Mouse (Mus musculus) c-Kit-negative CD71-positive TER-119-positive erythroid progenitor cells, embryonic 14.5 days (primary cell): ENCODE results near the gene Zfp661.
"Not testable (repeated sequence)": the region's sequence is repeated elsewhere in the genome, so short reads cannot be mapped to it uniquely, and the experiment has no call there.

ENCODE experiments used
- DNase-seq: peaks from one replicate; pipeline ENCODE4 v3.0.0-alpha.2; 2013; ENCODE audit warnings: low read depth, low spot score

Gene Zfp661

DNA sequence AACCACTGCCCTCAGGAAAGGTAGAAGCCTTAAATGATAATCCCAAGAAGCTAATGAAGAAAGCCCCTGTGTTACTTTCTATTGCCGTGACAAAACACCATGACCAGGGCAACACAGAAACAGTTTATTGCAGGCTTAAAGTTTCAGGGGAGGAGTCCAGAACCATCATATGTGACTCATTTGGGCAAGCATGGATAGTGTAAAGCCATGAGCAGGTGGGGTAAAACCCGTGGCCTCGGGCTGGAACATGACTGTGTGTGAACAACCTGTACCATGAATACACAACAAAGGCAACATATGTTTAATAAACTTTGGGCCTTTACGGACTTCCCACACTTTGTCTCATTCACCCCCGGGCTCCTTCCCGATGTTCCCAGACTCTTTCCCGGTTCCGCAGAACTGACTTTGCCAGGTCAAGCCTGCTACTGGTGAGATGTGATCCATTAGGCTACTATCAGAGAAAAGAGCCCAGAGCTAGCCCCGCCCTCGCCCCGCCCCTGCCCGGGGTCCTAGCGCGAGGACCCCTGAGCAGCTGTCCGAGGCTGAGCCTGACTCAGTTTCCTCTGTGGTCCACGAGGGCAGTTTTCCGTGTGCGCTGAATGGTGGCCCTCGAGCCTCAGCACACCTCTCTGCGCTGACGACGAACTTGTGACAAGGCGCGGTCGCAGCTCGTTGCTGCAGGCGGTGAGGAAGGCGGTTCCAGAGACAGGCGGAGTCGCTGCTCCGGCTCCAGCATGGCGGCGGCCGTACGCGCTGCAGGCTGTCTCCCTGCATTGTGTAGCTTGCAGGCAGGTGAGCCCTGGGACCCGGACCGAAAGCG is at the start of gene Zfp661, which contains the start of gene Mrps5:
Zfp661 (minus strand) TSS at position 401 of the 820 bp plus-strand sequence.
Mrps5 (plus strand) TSS at position 529 of the 820 bp plus-strand sequence.
- peak; percentile 79 for DNase-seq

GRCm38 (mm10) chr2:127635581-127635980 is 48.7 kb upstream of the Zfp661 start:
- no peak for DNase-seq

GRCm38 (mm10) chr2:127632601-127633000 is 45.7 kb upstream of the Zfp661 start:
- no peak for DNase-seq

GRCm38 (mm10) chr2:127627990-127628570 is 41.2 kb upstream of the Zfp661 start:
- DNase-seq = no peak

GRCm38 (mm10) chr2:127627354-127627753 is 40.5 kb upstream of the Zfp661 start:
- no peak for DNase-seq

GRCm38 (mm10) chr2:127625659-127626058 is 38.8 kb upstream of the Zfp661 start:
- DNase-seq = no peak

- no peak for DNase-seq
Measured at GRCm38 (mm10) chr2:127624786-127625185, 37.9 kb upstream of the Zfp661 start.

DNA sequence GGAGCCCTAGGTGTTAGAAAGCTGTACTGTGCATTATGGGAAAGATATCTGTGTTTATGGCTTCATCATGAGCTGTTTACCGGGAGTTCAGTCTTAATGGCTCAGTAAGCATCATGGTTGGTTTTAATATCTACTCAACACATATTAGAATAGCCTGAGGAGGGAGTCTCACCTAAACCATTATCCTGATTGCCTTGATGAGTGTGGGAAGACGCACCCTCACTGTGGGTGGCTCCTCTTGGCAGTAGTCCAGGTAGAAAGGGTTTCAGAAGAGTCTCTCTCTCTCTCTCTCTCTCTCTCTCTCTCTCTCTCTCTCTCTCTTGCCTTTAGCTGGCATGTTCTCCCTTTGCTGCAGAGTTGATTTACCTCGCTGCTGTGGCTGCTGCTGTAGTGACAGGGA is 35.2 kb upstream of the Zfp661 start:
- DNase-seq = no peak

GRCm38 (mm10) chr2:127619311-127619710 is 32.4 kb upstream of the Zfp661 start:
- no peak for DNase-seq

DNA sequence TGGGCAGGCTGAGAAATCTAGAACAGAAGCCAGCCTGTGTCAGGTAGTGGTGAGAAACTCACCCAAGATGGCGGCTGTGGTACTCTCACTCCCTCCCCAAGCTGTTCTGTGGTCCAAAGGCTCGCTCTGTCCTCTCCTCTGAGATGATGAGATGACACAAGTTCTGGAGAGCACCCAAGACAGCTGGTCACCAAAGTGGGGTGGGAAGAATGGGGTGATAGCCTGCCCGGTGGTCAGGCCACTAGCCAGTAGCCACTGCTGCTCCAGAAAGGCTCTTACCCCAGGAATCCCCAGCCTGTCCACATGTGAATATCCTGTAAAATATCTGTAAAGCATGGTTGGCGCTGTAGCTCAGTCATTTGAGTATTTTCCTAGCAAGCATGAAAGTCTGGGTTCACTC is 25.4 kb upstream of the Zfp661 start:
- DNase-seq = no peak

DNA sequence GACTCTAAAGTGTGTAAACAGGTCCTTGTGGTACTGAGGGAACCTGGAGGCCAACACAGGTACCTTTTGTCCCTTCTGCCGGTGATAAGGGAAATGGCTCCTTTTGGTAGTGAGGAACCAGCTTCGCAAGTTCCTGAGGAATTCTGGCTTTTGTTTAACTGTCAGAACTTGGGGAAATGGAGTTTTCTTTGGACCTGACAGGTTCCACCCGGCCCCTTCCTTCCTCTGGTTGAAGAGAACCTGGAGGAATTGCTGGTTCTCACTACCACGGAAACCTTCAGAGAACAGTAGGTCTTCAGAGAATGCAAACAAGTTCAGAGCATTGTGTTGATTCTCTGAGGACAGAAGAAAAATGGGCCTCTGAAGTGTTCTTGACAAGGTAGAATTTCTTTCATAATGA is 24.5 kb upstream of the Zfp661 start:
- DNase-seq = no peak

DNA sequence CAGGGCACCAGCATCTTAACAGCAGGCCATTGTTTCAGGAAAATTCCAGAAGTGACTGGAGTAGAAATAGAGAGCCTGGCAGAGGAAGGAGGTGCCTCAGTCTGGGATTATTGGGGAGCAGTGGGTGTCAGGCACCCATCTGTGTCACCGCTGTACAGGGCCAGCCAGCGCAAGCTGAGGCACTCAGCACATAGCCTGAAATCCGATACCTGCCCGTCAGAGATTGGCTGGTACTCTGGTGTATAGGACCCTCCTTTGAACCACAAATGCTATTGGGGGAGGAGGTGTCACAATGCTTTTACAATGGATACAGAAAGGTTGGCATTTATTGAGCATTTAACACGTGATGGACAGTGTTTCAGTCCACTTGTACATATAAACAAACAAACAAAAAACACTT is 22.1 kb upstream of the Zfp661 start:
- no peak for DNase-seq

DNA sequence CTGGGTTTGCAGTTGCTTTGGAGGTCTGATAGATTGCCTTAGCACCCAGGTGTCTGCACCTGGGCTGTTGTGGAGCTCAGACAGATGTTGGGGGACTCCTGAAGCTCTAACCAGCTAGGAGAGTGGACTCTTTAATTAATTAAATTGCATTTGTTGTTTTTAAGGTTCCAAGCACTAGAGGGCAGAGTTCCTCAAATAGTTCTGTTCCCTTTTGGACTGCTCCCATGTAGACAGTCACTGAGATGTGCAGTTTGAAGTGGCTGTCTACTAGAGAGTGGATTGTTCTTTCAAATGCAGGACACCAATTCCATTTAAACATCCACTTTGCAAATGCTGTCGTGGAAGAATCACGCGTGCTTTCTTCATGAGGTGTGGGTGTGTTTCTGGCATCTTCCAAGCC is 21.3 kb upstream of the Zfp661 start:
- no peak for DNase-seq

- no peak for DNase-seq
Measured at GRCm38 (mm10) chr2:127605203-127605602, 18.3 kb upstream of the Zfp661 start.

DNA sequence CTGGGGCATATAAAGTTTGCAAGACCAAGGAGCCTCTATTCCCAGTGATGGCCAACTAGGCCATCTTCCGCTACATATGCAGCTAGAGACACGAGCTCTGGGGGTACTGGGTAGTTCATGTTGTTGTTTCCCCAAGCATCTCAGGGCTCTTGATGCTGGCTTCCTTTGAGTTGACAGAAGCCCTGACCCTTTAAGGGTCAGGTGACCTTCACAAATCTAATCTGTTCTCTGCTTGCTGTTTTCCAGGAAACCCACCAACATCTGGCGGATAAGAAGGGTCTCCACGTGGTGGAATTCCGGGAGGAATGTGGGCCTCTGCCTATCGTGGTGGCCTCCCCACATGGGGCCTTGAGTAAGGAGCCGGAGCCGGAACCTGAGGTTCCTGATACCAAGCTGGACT is 16.5 kb upstream of the Zfp661 start:
- not testable (repeated sequence) for DNase-seq

GRCm38 (mm10) chr2:127590840-127591239 is 3.9 kb upstream of the Zfp661 start:
- DNase-seq = no peak

GRCm38 (mm10) chr2:127590204-127590603 is 3.3 kb upstream of the Zfp661 start:
- DNase-seq = no peak

GRCm38 (mm10) chr2:127588897-127589296 is 2.0 kb upstream of the Zfp661 start:
- no peak for DNase-seq

DNA sequence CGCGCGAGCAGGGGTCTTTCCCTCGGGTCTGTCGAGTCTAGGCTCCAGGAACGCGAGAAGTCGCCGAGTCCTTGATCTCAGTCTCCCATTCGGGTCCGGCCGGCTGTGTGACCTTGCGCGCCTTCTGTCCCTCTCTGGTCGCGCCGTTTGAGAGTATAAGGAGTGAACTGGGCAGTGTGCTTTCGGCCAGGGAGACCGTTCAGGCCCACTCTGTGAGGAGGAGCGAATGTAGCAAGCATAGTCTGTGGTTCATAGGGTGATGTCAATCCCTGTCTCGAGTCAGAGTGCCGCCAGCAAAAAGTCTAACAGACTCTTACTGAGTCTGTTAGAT is 585 bp upstream of the Zfp661 start:
- DNase-seq = peak; percentile 27

GRCm38 (mm10) chr2:127584436-127584858 is 2.4 kb downstream of the Zfp661 start:
- DNase-seq = peak; percentile 72

GRCm38 (mm10) chr2:127573322-127573721 is 13.6 kb downstream of the Zfp661 start:
- no peak for DNase-seq

DNA sequence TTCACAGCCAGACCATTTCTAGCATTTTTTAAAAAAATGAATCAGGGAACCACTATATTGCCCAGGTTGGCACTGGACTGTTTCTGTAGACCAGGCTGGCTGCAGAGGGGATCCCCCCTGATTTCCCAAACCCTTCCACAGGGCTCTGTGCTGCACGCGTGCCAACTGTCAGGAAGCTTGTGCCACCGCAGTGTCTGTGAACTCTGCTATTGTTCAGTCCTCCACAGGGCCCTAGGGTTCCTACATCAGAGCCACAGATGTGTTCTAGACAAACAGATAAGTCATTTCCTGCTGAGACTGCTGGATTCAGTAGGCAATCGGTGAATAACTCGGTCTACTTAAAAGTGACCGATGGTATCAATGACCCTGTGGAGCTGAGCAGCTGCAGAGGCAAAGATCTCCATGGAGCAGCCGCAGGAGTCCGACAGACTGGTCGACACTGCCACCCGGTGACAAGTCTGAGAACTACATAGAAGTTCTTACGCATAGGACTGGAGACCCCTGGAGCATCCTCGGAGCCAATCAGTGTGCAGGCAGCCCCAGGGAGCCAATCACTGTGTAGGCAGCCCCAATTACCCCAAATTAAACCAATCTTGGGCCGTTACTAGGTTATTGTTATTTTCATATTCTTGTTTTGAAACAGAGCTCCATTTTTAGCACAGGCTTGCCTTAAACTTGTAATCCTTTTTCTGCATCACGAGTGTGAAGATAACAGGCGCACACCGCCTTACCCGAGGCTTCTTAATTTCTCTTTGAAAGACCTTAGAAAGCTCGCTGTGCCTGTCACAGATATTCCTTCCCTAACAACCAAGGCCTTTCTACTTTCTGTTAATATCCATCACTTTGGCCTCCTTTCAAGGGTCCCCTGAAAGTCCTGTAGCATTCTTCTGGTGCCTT is 27.6 kb downstream of the Zfp661 start:
- DNase-seq = no peak
